Mouse (Mus musculus): Measurements from ENCODE around the gene Prl8a9. TPM values are rescaled to one million over a fixed set of nuclear protein-coding genes. Genes with fewer than 3 reads are reported as not detected.

The Prl8a9 gene
- total and polyA plus RNA-seq, 3 experiments: not detected

Other genes starting within 250 kb of the Prl8a9 start
- not detected in 2 replicates for gene Prl8a2, start 218.9 kb downstream of the Prl8a9 start, total RNA-seq (2012; rRNA removed)
- gene Prl8a2, start 218.9 kb downstream of the Prl8a9 start, polyA plus RNA-seq (2012; ENCODE audit: insufficient read depth in 1 of 2, insufficient read length in 2 of 2, low read depth in 1 of 2, low replicate concordance in 2 of 2, missing spikeins in 1 of 2): not detected
- gene Prl2b1, start 173.8 kb downstream of the Prl8a9 start, total RNA-seq (2012; rRNA removed): not detected in 2 replicates
- gene Prl2b1, start 173.8 kb downstream of the Prl8a9 start, polyA plus RNA-seq (2012; ENCODE audit: insufficient read depth in 1 of 2, insufficient read length in 2 of 2, low read depth in 1 of 2, low replicate concordance in 2 of 2, missing spikeins in 1 of 2): not detected
- gene Prl8a6, start 125.9 kb downstream of the Prl8a9 start, total RNA-seq (2012; rRNA removed): not detected in 2 replicates
- gene Prl8a6, start 125.9 kb downstream of the Prl8a9 start, polyA plus RNA-seq (2012; ENCODE audit: insufficient read depth in 1 of 2, insufficient read length in 2 of 2, low read depth in 1 of 2, low replicate concordance in 2 of 2, missing spikeins in 1 of 2): not detected
- gene Prl8a8, start 51.4 kb downstream of the Prl8a9 start, total RNA-seq (2012; rRNA removed): not detected in 2 replicates
- not detected for gene Prl8a8, start 51.4 kb downstream of the Prl8a9 start, polyA plus RNA-seq (2012; ENCODE audit: insufficient read depth in 1 of 2, insufficient read length in 2 of 2, low read depth in 1 of 2, low replicate concordance in 2 of 2, missing spikeins in 1 of 2)
- not detected in 2 replicates for gene Prl8a1, start 17.6 kb upstream of the Prl8a9 start, total RNA-seq (2012; rRNA removed)
- gene Prl8a1, start 17.6 kb upstream of the Prl8a9 start, polyA plus RNA-seq (2012; ENCODE audit: insufficient read depth in 1 of 2, insufficient read length in 2 of 2, low read depth in 1 of 2, low replicate concordance in 2 of 2, missing spikeins in 1 of 2): not detected
- gene Prl7b1, start 46.0 kb upstream of the Prl8a9 start, total RNA-seq (2012; rRNA removed): not detected in 2 replicates
- not detected for gene Prl7b1, start 46.0 kb upstream of the Prl8a9 start, polyA plus RNA-seq (2012; ENCODE audit: insufficient read depth in 1 of 2, insufficient read length in 2 of 2, low read depth in 1 of 2, low replicate concordance in 2 of 2, missing spikeins in 1 of 2)
- gene Prl7a1, start 77.9 kb upstream of the Prl8a9 start, total RNA-seq (2012; rRNA removed): not detected in 2 replicates
- not detected for gene Prl7a1, start 77.9 kb upstream of the Prl8a9 start, polyA plus RNA-seq (2012; ENCODE audit: insufficient read depth in 1 of 2, insufficient read length in 2 of 2, low read depth in 1 of 2, low replicate concordance in 2 of 2, missing spikeins in 1 of 2)
- gene Prl7a2, start 103.4 kb upstream of the Prl8a9 start, total RNA-seq (2012; rRNA removed): not detected in 2 replicates
- not detected for gene Prl7a2, start 103.4 kb upstream of the Prl8a9 start, polyA plus RNA-seq (2012; ENCODE audit: insufficient read depth in 1 of 2, insufficient read length in 2 of 2, low read depth in 1 of 2, low replicate concordance in 2 of 2, missing spikeins in 1 of 2)
- gene Prl7d1, start 152.1 kb upstream of the Prl8a9 start, total RNA-seq (2012; rRNA removed): not detected in 2 replicates
- not detected for gene Prl7d1, start 152.1 kb upstream of the Prl8a9 start, polyA plus RNA-seq (2012; ENCODE audit: insufficient read depth in 1 of 2, insufficient read length in 2 of 2, low read depth in 1 of 2, low replicate concordance in 2 of 2, missing spikeins in 1 of 2)
- gene Prl7c1, start 216.2 kb upstream of the Prl8a9 start, total RNA-seq (2012; rRNA removed): not detected in 2 replicates
- not detected for gene Prl7c1, start 216.2 kb upstream of the Prl8a9 start, polyA plus RNA-seq (2012; ENCODE audit: insufficient read depth in 1 of 2, insufficient read length in 2 of 2, low read depth in 1 of 2, low replicate concordance in 2 of 2, missing spikeins in 1 of 2)
- gene Prl2a1, start 237.0 kb upstream of the Prl8a9 start, total RNA-seq (2012; rRNA removed): not detected in 2 replicates
- not detected for gene Prl2a1, start 237.0 kb upstream of the Prl8a9 start, polyA plus RNA-seq (2012; ENCODE audit: insufficient read depth in 1 of 2, insufficient read length in 2 of 2, low read depth in 1 of 2, low replicate concordance in 2 of 2, missing spikeins in 1 of 2)

Measured in MEL (cell line).